ENCODE assay signal across 8 mouse cellular contexts in genomic region chr17:30746056-30747024, GRCm38 (mm10).
DNase-seq lines count a peak whose midpoint lies in the region; ATAC-seq and TF ChIP-seq lines count a peak whose summit lies in the region.

No protein-coding gene starts in this region.

- no peak for ATAC-seq in intestine, embryonic 14.5 days (replicated peaks; ENCODE audit: low FRiP score, low TSS enrichment, low read depth)
- no peak for ATAC-seq in intestine, embryonic 16.5 days
- ATAC-seq in hindbrain, embryonic 11.5 days (ENCODE audit: low FRiP score): 0 out of 2 replicates have a peak, but pooled peaks have one; percentile 40

- H3ac ChIP-seq in myocyte (ENCODE audit: control insufficient read depth, insufficient read length): no peak overlapping the region

- H3K4me2 ChIP-seq in intestine, embryonic 14.5 days (ENCODE audit: low read length): no peak overlapping the region
- H3K4me2 ChIP-seq in intestine, embryonic 16.5 days (ENCODE audit: low read depth, low read length): no peak overlapping the region
- H3K4me2 ChIP-seq in hindbrain, embryonic 11.5 days (replicated peaks; ENCODE audit: low read depth, low read length): no peak overlapping the region
- no peak overlapping the region for H3K4me2 ChIP-seq in myocyte (ENCODE audit: low read depth)

- 61% methylated on average over 29 of the region's 29 CpGs for WGBS in intestine, embryonic 14.5 days
- WGBS in intestine, embryonic 16.5 days: 60% methylated on average over 29 of the region's 29 CpGs
- 60% methylated on average over 29 of the region's 29 CpGs for WGBS in hindbrain, embryonic 11.5 days

- peak; percentile 88 for DNase-seq in intestine, embryonic 14.5 days (ENCODE audit: low spot score)
- DNase-seq in T-cell, adult 2 months (ENCODE audit: low spot score): peak; percentile 23
- peak; percentile 78 for DNase-seq in embryo, embryonic 10 days (ENCODE audit: low spot score)
- peak; percentile 83 for DNase-seq in hindbrain, embryonic 11.5 days (ENCODE audit: low spot score)
- DNase-seq in left cerebral cortex, postnatal 10 days (ENCODE audit: extremely low spot score in 1 of 2, low spot score in 2 of 2): peak; percentile 73 to 77
- peak; percentile 15 for DNase-seq in telencephalon, adult 2 months (ENCODE audit: low read depth, low spot score)

- H3K9ac ChIP-seq in intestine, embryonic 14.5 days (ENCODE audit: low read length): no peak overlapping the region
- no peak overlapping the region for H3K9ac ChIP-seq in intestine, embryonic 16.5 days (ENCODE audit: low read depth, low read length)
- no peak overlapping the region for H3K9ac ChIP-seq in hindbrain, embryonic 11.5 days (ENCODE audit: low read depth, low read length)

- intact Hi-C loops in left cerebral cortex, postnatal 10 days (cut with DNase I): loop anchor here (2.0 to 5.0 kb wide), 2 partner anchors 61 to 204 kb away; no protein-coding TSS in a partner anchor

- no peaks in the 10 kb centered on the region for H3K79me2 ChIP-seq in myocyte (ENCODE audit: control insufficient read depth, insufficient read depth)

- H3K27ac ChIP-seq in intestine, embryonic 14.5 days (ENCODE audit: low read depth): no peak overlapping the region
- H3K27ac ChIP-seq in intestine, embryonic 16.5 days (ENCODE audit: low read length): no peak overlapping the region
- no peak overlapping the region for H3K27ac ChIP-seq in hindbrain, embryonic 11.5 days (ENCODE audit: low read depth, low read length)

- no peaks in the 10 kb centered on the region for H3K4me1 ChIP-seq in intestine, embryonic 14.5 days (replicated peaks; ENCODE audit: control insufficient read depth, insufficient read depth, low read length)
- no peaks in the 10 kb centered on the region for H3K4me1 ChIP-seq in intestine, embryonic 16.5 days (ENCODE audit: control insufficient read depth, insufficient read depth, low read length)
- H3K4me1 ChIP-seq in hindbrain, embryonic 11.5 days (replicated peaks; ENCODE audit: control insufficient read depth, insufficient read depth, low read length): no peaks in the 10 kb centered on the region

- TF ChIP-seq POLR2A in myocyte (IDR thresholded peaks at IDR 0.05; ENCODE audit: insufficient read length, low read depth): no peak

- no peaks in the 10 kb centered on the region for H3K27me3 ChIP-seq in intestine, embryonic 14.5 days (replicated peaks; ENCODE audit: control insufficient read depth, insufficient read depth, low read length)
- H3K27me3 ChIP-seq in intestine, embryonic 16.5 days (replicated peaks; ENCODE audit: control insufficient read depth, insufficient read depth, low read length): no peaks in the 10 kb centered on the region
- H3K27me3 ChIP-seq in hindbrain, embryonic 11.5 days (ENCODE audit: control insufficient read depth, insufficient read depth, low read length): no peaks in the 10 kb centered on the region
- H3K27me3 ChIP-seq in myocyte (ENCODE audit: control insufficient read depth, insufficient read depth, insufficient read length): peaks cover 4% of the 10 kb centered on the region

- no peaks in the 10 kb centered on the region for H3K36me3 ChIP-seq in intestine, embryonic 14.5 days (ENCODE audit: control insufficient read depth, insufficient read depth, low read length)
- no peaks in the 10 kb centered on the region for H3K36me3 ChIP-seq in intestine, embryonic 16.5 days (ENCODE audit: control insufficient read depth, insufficient read depth, low read length)
- H3K36me3 ChIP-seq in hindbrain, embryonic 11.5 days (ENCODE audit: control insufficient read depth, insufficient read depth, low read length): no peaks in the 10 kb centered on the region
- H3K36me3 ChIP-seq in myocyte (ENCODE audit: control insufficient read depth, insufficient read depth): no peaks in the 10 kb centered on the region

- H3K9me3 ChIP-seq in intestine, embryonic 14.5 days (ENCODE audit: control insufficient read depth, low read length): no peaks in the 10 kb centered on the region
- no peaks in the 10 kb centered on the region for H3K9me3 ChIP-seq in intestine, embryonic 16.5 days (ENCODE audit: control insufficient read depth, low read length)
- H3K9me3 ChIP-seq in hindbrain, embryonic 11.5 days (ENCODE audit: control insufficient read depth, low read length): no peaks in the 10 kb centered on the region

- H3K4me3 ChIP-seq in intestine, embryonic 14.5 days (ENCODE audit: low read depth, low read length): no peak overlapping the region
- H3K4me3 ChIP-seq in intestine, embryonic 16.5 days (ENCODE audit: low read length): no peak overlapping the region
- H3K4me3 ChIP-seq in hindbrain, embryonic 11.5 days (ENCODE audit: low read depth, low read length): no peak overlapping the region
- no peak overlapping the region for H3K4me3 ChIP-seq in myocyte

TF ChIP-seq in myocyte, 11 proteins besides CTCF, POLR2A, EP300 and RAD21:
- TF ChIP-seq TCF3 (IDR thresholded peaks at IDR 0.05; ENCODE audit: insufficient read length, low read depth): no peak
- TF ChIP-seq USF1 (IDR thresholded peaks at IDR 0.05; ENCODE audit: low read depth): peak; percentile 47

Comparison
In these comparisons a context has a peak if more than half of its experiments do, and no peak if none do; other contexts are left out.
1. DNase-seq: peak in every context shown above with its lines; median percentile 88 in intestine, embryonic 14.5 days; 83 in hindbrain, embryonic 11.5 days; 78 in embryo, embryonic 10 days; 75 in left cerebral cortex, postnatal 10 days; 23 in T-cell, adult 2 months; 15 in telencephalon, adult 2 months.